Mouse (Mus musculus) cortical plate, adult 2 months (tissue): Measurements from ENCODE around the gene Cdca3.

ENCODE experiments used
- CTCF ChIP-seq: fragments of 200-500 bp; IDR thresholded peaks from 2 replicates; pipeline ENCODE4 v1.5.1; 2011; ENCODE audit warnings: mild to moderate bottlenecking, control low read depth, low read length; ENCODE audit not compliant: insufficient read depth; ENCODE audit errors: extremely low read depth
- POLR2A ChIP-seq: fragments of 200-500 bp; IDR thresholded peaks from 2 replicates; pipeline ENCODE4 v1.6.1; 2011; ENCODE audit warnings: mild to moderate bottlenecking, low read length, control low read depth; ENCODE audit not compliant: insufficient read depth; ENCODE audit errors: extremely low read depth

- no peak for TF ChIP-seq CTCF
- TF ChIP-seq POLR2A, result no peak
Measured at GRCm38 (mm10) chr6:124874348-124874747, 45.0 kb downstream of the Cdca3 start.
